Mouse (Mus musculus): ENCODE results near the gene Plekha7. TPM values are rescaled to one million over a fixed set of nuclear protein-coding genes. Genes with fewer than 3 reads are reported as not detected.

Plekha7 gene
- polyA plus RNA-seq, 1 experiment from 2014 or later = 4.2 TPM

DNA sequence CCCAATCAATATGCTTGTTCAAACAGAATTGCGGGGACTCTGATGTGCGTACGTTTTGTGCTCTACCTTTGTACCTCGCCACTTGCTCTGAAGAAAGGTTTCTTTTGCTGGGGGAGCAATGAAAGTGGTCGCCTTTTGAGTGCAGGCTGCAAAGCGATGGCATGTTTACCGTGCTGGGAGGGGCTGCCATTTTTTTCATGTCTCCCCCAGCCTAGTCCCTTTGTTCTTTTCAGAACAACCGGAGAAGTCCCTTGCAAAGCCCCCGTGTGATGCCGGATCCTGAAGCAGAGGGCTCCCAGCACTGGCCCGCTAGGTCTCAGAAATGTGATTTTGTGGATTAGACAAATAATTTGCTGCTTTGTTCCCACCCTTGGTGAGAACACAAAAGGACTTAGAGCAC lies 187.0 kb downstream of the Plekha7 start:
- Histone ChIP-seq H3K4me1 (ENCODE audit: control insufficient read depth, low read depth, low read length) (no peaks in the 10 kb centered on the region), H3K4me3 (ENCODE audit: low read depth, low read length) (no peak overlapping the region), H3K36me3 (ENCODE audit: control insufficient read depth, insufficient read depth) (no peaks in the 10 kb centered on the region), H3K27me3 (ENCODE audit: control insufficient read depth, insufficient read depth, low read depth, low read length) (no peaks in the 10 kb centered on the region), H3K9me3 (replicated peaks; ENCODE audit: control insufficient read depth, low read length) (no peaks in the 10 kb centered on the region), H3K9ac (ENCODE audit: low read depth, low read length) (no peak overlapping the region), H3K4me2 (ENCODE audit: low read depth, low read length) (0 out of 2 replicates have a peak overlapping the region, but pooled peaks have one; percentile 12), H3K27ac (ENCODE audit: low read length) (no peak overlapping the region)
- ATAC-seq (ENCODE audit: low read depth) = no peak
- 59% methylated on average over 11 of the region's 11 CpGs for WGBS (ENCODE audit: insufficient replicate concordance)

DNA sequence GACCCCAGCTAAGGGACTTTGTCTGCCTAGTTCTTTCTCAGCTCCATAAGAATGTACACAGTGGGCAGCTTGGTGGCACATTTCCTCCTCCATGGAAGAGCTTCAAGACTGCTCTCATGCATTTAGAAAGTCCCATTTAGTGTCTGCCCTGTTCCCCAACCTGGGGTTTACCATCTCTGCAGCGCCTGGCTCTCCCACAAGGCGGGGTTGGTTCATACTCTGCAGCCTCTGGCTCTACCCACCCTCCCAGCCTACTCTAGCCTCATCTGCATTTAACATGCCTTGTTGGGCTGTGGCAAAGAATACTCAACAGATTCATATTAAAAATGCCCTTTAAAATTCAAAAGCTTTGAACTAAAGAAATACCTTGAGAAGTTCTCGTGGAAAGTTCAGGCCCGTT lies 187.4 kb downstream of the Plekha7 start:
- Histone ChIP-seq H3K4me2 (ENCODE audit: low read depth, low read length) (no peak overlapping the region), H3K27me3 (ENCODE audit: control insufficient read depth, insufficient read depth, low read depth, low read length) (no peaks in the 10 kb centered on the region), H3K9ac (ENCODE audit: low read depth, low read length) (no peak overlapping the region), H3K36me3 (ENCODE audit: control insufficient read depth, insufficient read depth) (no peaks in the 10 kb centered on the region), H3K4me1 (ENCODE audit: control insufficient read depth, low read depth, low read length) (no peaks in the 10 kb centered on the region), H3K27ac (ENCODE audit: low read length) (no peak overlapping the region), H3K4me3 (ENCODE audit: low read depth, low read length) (no peak overlapping the region), H3K9me3 (replicated peaks; ENCODE audit: control insufficient read depth, low read length) (no peaks in the 10 kb centered on the region)
- WGBS (ENCODE audit: insufficient replicate concordance) = 59% methylated on average over 4 of the region's 4 CpGs
- no peak for ATAC-seq (ENCODE audit: low read depth)

DNA sequence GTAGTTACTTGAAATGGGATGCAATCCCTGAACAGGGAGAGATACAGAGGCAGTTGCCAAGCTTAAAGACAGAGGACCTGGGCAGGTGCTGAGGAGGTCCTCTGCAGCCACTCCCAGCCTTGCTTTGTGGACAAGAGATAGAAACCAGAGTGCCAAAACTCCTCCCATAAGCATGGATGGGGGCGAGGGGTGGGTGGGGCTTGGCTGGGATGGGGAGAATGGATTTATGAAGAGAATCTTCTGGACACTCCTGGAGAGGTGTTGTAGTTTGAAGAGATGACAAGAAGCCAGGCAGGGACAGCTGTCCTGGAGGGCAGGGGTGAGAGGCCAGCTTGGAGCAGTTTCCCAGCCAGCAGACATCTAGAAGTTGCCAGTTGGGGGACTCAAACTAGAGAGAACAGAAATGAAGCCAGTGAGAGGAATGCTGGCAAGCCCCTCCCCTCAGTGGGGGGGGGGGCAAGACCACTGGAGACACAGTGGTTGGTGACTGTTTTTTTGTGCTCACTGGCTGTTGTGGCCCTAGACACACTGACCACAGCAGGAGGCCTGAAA lies 188.8 kb downstream of the Plekha7 start:
- Histone ChIP-seq H3K9me3 (replicated peaks; ENCODE audit: control insufficient read depth, low read length) (no peaks in the 10 kb centered on the region), H3K27me3 (ENCODE audit: control insufficient read depth, insufficient read depth, low read depth, low read length) (no peaks in the 10 kb centered on the region), H3K36me3 (ENCODE audit: control insufficient read depth, insufficient read depth) (no peaks in the 10 kb centered on the region), H3K4me3 (ENCODE audit: low read depth, low read length) (no peak overlapping the region), H3K4me1 (ENCODE audit: control insufficient read depth, low read depth, low read length) (no peaks in the 10 kb centered on the region), H3K4me2 (ENCODE audit: low read depth, low read length) (no peak overlapping the region), H3K9ac (ENCODE audit: low read depth, low read length) (no peak overlapping the region), H3K27ac (ENCODE audit: low read length) (no peak overlapping the region)
- WGBS (ENCODE audit: insufficient replicate concordance) = 56% methylated on average over 1 of the region's 1 CpGs
- no peak for ATAC-seq (ENCODE audit: low read depth)

DNA sequence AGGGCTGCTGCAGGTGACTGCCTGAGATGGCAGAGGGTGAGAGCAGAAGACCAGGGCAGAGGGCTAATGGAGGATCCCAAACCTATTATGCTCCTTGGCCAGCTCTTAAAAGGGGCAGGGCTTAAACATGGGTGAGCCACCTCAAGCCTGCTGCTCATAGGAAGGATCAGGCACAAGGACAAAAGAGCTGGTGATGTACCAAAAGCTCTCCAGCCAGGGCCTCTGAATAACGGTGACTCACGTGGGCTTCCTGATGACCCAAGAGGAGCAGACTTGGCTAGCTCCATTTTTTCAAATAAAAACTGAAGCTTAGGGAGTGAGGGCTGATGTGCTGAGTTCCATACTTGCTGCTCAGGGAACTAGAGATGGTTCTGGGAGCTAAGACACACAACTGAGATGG lies 192.2 kb downstream of the Plekha7 start:
- no peaks in the 10 kb centered on the region for H3K9me3 ChIP-seq (replicated peaks; ENCODE audit: control insufficient read depth, low read length)
- H3K4me3 ChIP-seq (ENCODE audit: low read depth, low read length) = no peak overlapping the region
- H3K4me2 ChIP-seq (ENCODE audit: low read depth, low read length) = no peak overlapping the region
- WGBS (ENCODE audit: insufficient replicate concordance) = 60% methylated on average over 2 of the region's 2 CpGs
- ATAC-seq (ENCODE audit: low read depth) = no peak
- no peak overlapping the region for H3K9ac ChIP-seq (ENCODE audit: low read depth, low read length)
- no peaks in the 10 kb centered on the region for H3K4me1 ChIP-seq (ENCODE audit: control insufficient read depth, low read depth, low read length)
- no peak overlapping the region for H3K27ac ChIP-seq (ENCODE audit: low read length)
- H3K36me3 ChIP-seq (ENCODE audit: control insufficient read depth, insufficient read depth) = no peaks in the 10 kb centered on the region
- no peaks in the 10 kb centered on the region for H3K27me3 ChIP-seq (ENCODE audit: control insufficient read depth, insufficient read depth, low read depth, low read length)

DNA sequence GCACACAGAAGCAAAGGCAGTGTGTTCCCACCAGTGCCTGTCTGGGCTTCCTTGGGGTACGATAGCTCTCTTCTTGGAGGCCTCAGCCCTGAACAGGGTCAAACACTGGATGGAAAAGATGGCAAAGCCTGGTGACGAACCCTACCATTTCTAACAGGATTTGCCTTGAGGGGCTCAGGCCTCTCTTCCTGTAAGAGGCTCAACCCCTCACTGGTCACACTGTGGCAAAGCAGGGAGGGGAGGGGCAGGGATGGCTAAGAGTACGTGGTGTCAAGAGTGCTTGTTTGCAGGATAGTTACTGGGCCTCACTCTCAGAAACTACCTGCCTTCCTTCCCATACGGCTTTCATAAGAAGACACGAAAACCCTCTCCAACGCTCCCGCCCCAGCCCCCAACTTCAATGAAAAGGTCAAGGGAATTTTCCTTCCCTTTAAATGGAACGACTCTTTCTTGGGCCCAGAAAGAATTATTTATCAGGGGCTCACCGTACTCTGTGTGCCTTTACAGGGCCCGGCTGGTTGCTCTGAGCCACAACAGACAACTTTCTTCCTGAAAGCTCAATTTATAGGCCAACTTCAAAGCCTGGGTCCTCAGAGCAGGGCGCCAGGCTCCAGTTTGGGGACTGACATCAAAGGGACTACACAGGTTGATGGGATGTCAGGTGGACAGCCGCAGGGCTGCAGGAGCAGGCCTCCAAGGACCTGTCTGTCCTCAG lies 192.8 kb downstream of the Plekha7 start:
- no peak overlapping the region for H3K9ac ChIP-seq (ENCODE audit: low read depth, low read length)
- H3K36me3 ChIP-seq (ENCODE audit: control insufficient read depth, insufficient read depth) = no peaks in the 10 kb centered on the region
- H3K27me3 ChIP-seq (ENCODE audit: control insufficient read depth, insufficient read depth, low read depth, low read length) = no peaks in the 10 kb centered on the region
- H3K4me2 ChIP-seq (ENCODE audit: low read depth, low read length) = no peak overlapping the region
- H3K9me3 ChIP-seq (replicated peaks; ENCODE audit: control insufficient read depth, low read length) = no peaks in the 10 kb centered on the region
- no peak overlapping the region for H3K27ac ChIP-seq (ENCODE audit: low read length)
- H3K4me1 ChIP-seq (ENCODE audit: control insufficient read depth, low read depth, low read length) = no peaks in the 10 kb centered on the region
- H3K4me3 ChIP-seq (ENCODE audit: low read depth, low read length) = no peak overlapping the region
- 65% methylated on average over 12 of the region's 12 CpGs for WGBS (ENCODE audit: insufficient replicate concordance)
- ATAC-seq (ENCODE audit: low read depth) = no peak

DNA sequence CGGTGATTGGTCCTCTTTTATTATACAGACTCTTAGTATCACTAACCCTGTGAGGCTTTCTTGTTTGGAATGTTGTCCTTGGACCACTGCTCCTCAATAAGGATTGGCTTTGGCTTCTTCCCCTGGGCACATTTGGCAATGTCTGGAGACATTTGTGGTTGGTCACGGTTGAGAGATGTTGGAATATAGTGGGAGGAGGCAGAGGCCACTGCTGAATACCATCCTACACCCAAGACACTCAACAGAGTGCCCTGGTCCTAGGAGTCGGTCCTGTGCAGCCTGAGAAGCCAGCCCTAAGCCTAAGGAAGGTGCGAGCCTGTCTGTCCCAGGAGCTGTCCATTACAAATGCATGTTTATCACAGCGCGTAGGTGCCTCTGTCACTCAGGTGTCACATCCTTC lies 196.6 kb downstream of the Plekha7 start:
- no peaks in the 10 kb centered on the region for H3K9me3 ChIP-seq (replicated peaks; ENCODE audit: control insufficient read depth, low read length)
- no peaks in the 10 kb centered on the region for H3K27me3 ChIP-seq (ENCODE audit: control insufficient read depth, insufficient read depth, low read depth, low read length)
- H3K9ac ChIP-seq (ENCODE audit: low read depth, low read length) = no peak overlapping the region
- no peak overlapping the region for H3K4me3 ChIP-seq (ENCODE audit: low read depth, low read length)
- H3K4me2 ChIP-seq (ENCODE audit: low read depth, low read length) = no peak overlapping the region
- no peaks in the 10 kb centered on the region for H3K4me1 ChIP-seq (ENCODE audit: control insufficient read depth, low read depth, low read length)
- no peak for ATAC-seq (ENCODE audit: low read depth)
- H3K36me3 ChIP-seq (ENCODE audit: control insufficient read depth, insufficient read depth) = peaks cover 1% of the 10 kb centered on the region; the same call in 1 of the 2 replicates
- H3K27ac ChIP-seq (ENCODE audit: low read length) = no peak overlapping the region
- 65% methylated on average over 6 of the region's 6 CpGs for WGBS (ENCODE audit: insufficient replicate concordance)

DNA sequence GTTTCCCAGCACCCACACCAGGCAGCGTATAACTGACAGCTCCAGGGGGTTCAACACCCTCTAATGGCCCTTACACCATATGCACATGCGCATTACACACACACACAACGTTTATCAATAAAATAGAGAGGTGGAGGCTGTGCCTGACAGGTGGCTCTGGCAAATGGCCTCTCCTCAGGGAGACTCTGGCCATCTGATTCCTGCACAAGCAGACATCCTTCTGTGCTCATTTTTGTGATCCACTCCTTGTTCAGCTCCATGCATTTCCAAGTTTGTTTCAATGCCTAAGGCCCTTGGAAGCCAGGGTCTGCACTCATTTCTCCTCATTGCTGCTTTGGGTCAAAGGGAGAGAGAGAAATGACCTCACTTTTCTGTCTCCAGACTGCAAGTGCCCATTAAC lies 197.5 kb downstream of the Plekha7 start:
- Histone ChIP-seq H3K36me3 (ENCODE audit: control insufficient read depth, insufficient read depth) (peaks cover 6% of the 10 kb centered on the region), H3K4me3 (ENCODE audit: low read depth, low read length) (no peak overlapping the region), H3K27ac (ENCODE audit: low read length) (no peak overlapping the region), H3K4me1 (ENCODE audit: control insufficient read depth, low read depth, low read length) (no peaks in the 10 kb centered on the region), H3K9me3 (replicated peaks; ENCODE audit: control insufficient read depth, low read length) (no peaks in the 10 kb centered on the region), H3K4me2 (ENCODE audit: low read depth, low read length) (no peak overlapping the region), H3K9ac (ENCODE audit: low read depth, low read length) (no peak overlapping the region), H3K27me3 (ENCODE audit: control insufficient read depth, insufficient read depth, low read depth, low read length) (no peaks in the 10 kb centered on the region)
- no peak for ATAC-seq (ENCODE audit: low read depth)
- WGBS (ENCODE audit: insufficient replicate concordance) = 63% methylated on average over 3 of the region's 3 CpGs

DNA sequence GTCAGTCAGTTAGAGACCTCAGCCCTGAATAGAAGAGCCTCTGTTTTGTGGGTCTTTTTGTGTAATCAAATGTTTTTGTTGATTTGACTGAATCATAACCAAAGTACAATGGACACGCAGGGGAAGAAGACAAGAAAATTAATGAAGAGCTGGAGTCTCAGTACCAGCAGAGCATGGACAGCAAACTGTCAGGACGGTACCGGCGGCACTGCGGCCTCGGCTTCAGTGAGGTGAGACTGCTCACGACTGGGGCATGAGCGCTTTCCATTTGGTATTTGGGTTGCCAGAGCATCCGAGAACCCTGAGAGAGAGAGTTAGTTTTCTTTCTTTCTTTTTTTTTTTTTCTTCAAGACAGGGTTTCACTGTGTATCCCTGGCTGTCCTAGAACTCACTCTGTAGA lies 205.1 kb downstream of the Plekha7 start:
- H3K4me3 ChIP-seq (ENCODE audit: low read depth, low read length) = no peak overlapping the region
- ATAC-seq (ENCODE audit: low read depth) = no peak
- WGBS (ENCODE audit: insufficient replicate concordance) = 92% methylated on average over 9 of the region's 9 CpGs
- H3K9me3 ChIP-seq (replicated peaks; ENCODE audit: control insufficient read depth, low read length) = no peaks in the 10 kb centered on the region
- H3K9ac ChIP-seq (ENCODE audit: low read depth, low read length) = no peak overlapping the region
- no peak overlapping the region for H3K4me2 ChIP-seq (ENCODE audit: low read depth, low read length)
- H3K27me3 ChIP-seq (ENCODE audit: control insufficient read depth, insufficient read depth, low read depth, low read length) = no peaks in the 10 kb centered on the region
- H3K4me1 ChIP-seq (ENCODE audit: control insufficient read depth, low read depth, low read length) = no peaks in the 10 kb centered on the region; the same call in 1 of the 2 replicates
- no peak overlapping the region for H3K27ac ChIP-seq (ENCODE audit: low read length)
- H3K36me3 ChIP-seq (ENCODE audit: control insufficient read depth, insufficient read depth) = peaks cover 31% of the 10 kb centered on the region

DNA sequence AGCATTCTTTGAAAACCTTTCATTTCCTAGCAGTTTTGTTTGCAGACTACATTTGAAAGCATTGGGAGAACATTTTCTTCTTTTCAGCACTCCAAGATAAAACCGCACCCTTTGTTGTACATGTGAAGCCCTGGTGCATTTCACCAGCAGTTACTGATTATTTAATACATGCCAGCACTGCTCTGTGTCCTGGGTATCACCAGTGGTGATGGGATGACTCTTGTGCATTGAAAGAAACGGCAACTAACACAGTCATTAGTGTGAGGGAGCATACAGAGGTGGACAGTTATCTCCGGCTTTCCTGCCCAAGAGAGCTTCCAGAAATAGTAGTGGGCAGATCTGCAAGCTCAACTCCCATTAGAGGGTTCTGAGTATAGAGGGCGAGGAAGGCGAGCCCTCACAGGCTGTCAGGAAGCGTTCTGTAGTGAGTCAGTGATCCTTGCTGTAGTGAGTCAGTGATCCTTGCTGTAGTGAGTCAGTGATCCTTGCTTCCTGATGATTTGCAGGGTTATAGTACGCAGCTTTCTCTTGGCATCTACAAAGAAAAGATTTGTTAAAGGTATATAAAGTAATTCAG lies 208.1 kb downstream of the Plekha7 start:
- no peaks in the 10 kb centered on the region for H3K27me3 ChIP-seq (ENCODE audit: control insufficient read depth, insufficient read depth, low read depth, low read length)
- H3K9me3 ChIP-seq (replicated peaks; ENCODE audit: control insufficient read depth, low read length) = no peaks in the 10 kb centered on the region
- no peak overlapping the region for H3K4me3 ChIP-seq (ENCODE audit: low read depth, low read length)
- no peak overlapping the region for H3K27ac ChIP-seq (ENCODE audit: low read length)
- peaks cover 14% of the 10 kb centered on the region for H3K4me1 ChIP-seq (ENCODE audit: control insufficient read depth, low read depth, low read length)
- WGBS (ENCODE audit: insufficient replicate concordance) = 79% methylated on average over 7 of the region's 7 CpGs
- H3K9ac ChIP-seq (ENCODE audit: low read depth, low read length) = no peak overlapping the region
- H3K4me2 ChIP-seq (ENCODE audit: low read depth, low read length) = no peak overlapping the region
- ATAC-seq (ENCODE audit: low read depth) = no peak
- peaks cover 18% of the 10 kb centered on the region for H3K36me3 ChIP-seq (ENCODE audit: control insufficient read depth, insufficient read depth)

Measured in liver, embryonic 16.5 days (tissue).